Mouse (Mus musculus) testis, adult 2 months (tissue): ENCODE measurements at regions not wholly inside any gene's neighbourhood (a gene's known extent, or its start where the extent isn't known, plus 50 kb on each side); places are given as distances from the start of the nearest gene placed in this dataset.
"Not testable (repeated sequence)": the region's sequence is repeated elsewhere in the genome, so short reads cannot be mapped to it uniquely, and the experiment has no call there.

ENCODE experiments used
- H3K27ac ChIP-seq: fragments of 200-500 bp; 2 replicates; pipeline ENCODE4 v1.5.1; 2012; ENCODE audit warnings: low read depth, low read length; ENCODE audit not compliant: control insufficient read depth, insufficient read depth
- H3K27me3 ChIP-seq: fragments of 200-500 bp; 2 replicates; pipeline ENCODE4 v1.6.1; 2012; ENCODE audit warnings: mild to moderate bottlenecking, low read length, moderate library complexity; ENCODE audit not compliant: control insufficient read depth, insufficient read depth
- H3K36me3 ChIP-seq: fragments of 200-500 bp; 2 replicates; pipeline ENCODE4 v1.6.1; 2012; ENCODE audit warnings: mild to moderate bottlenecking, low read length; ENCODE audit not compliant: control insufficient read depth, insufficient read depth
- H3K4me1 ChIP-seq: fragments of 200-500 bp; 2 replicates; pipeline ENCODE4 v1.6.1; 2012; ENCODE audit warnings: low read length; ENCODE audit not compliant: control insufficient read depth, insufficient read depth
- H3K4me3 ChIP-seq: fragments of 200-500 bp; 2 replicates; pipeline ENCODE4 v1.5.1; 2012; ENCODE audit warnings: low read depth, mild to moderate bottlenecking, low read length, moderate library complexity, mixed read lengths; ENCODE audit not compliant: control insufficient read depth
- CTCF ChIP-seq: fragments of 200-500 bp; IDR thresholded peaks from 2 replicates; pipeline ENCODE4 v1.5.1; 2012; ENCODE audit warnings: low read depth, mild to moderate bottlenecking, inconsistent platforms, low read length, moderate library complexity; ENCODE audit not compliant: control insufficient read depth, insufficient read depth, insufficient replicate concordance
- POLR2A ChIP-seq: fragments of 200-500 bp; IDR thresholded peaks from 2 replicates; pipeline ENCODE4 v1.6.1; 2012; ENCODE audit warnings: low read depth, mild to moderate bottlenecking, inconsistent platforms, low read length, moderate library complexity; ENCODE audit not compliant: control insufficient read depth

- Histone ChIP-seq H3K27ac (no peak overlapping the region), H3K36me3 (no peaks in the 10 kb centered on the region), H3K27me3 (no peaks in the 10 kb centered on the region), H3K4me1 (no peaks in the 10 kb centered on the region), H3K4me3 (no peak overlapping the region)
- TF ChIP-seq POLR2A (no peak), CTCF (no peak)
Measured at GRCm38 (mm10) chr3:33360030-33360429, 217.0 kb upstream of the Pex5l start.

GRCm38 (mm10) chr3:33353860-33354259 lies 210.8 kb upstream of the Pex5l start:
- Histone ChIP-seq H3K27ac (no peak overlapping the region), H3K4me1 (no peaks in the 10 kb centered on the region), H3K36me3 (no peaks in the 10 kb centered on the region), H3K4me3 (no peak overlapping the region), H3K27me3 (no peaks in the 10 kb centered on the region)
- TF ChIP-seq POLR2A, result no peak

DNA sequence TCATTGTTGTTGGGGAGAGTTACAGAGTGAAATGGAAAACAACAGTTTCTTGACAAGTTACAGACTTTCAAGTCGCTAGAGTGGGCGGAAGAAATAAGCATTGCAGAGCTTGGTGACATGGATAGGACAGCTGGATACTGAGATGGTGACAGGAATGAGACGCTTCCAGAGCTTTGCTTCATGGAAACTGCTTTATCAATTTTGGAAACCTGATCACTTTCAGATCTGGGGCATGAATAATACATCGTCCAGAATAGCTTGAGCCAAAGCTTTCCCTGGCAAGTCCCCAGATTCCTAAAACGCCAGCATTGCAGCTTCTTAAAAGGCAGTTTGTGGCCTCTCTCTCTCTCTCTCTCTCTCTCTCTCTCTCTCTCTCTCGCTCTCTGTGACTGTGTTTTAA lies 207.9 kb upstream of the Pex5l start:
- TF ChIP-seq CTCF (no peak), POLR2A (no peak)
- Histone ChIP-seq H3K27me3 (no peaks in the 10 kb centered on the region), H3K4me1 (no peaks in the 10 kb centered on the region), H3K27ac (no peak overlapping the region), H3K36me3 (no peaks in the 10 kb centered on the region), H3K4me3 (no peak overlapping the region)

DNA sequence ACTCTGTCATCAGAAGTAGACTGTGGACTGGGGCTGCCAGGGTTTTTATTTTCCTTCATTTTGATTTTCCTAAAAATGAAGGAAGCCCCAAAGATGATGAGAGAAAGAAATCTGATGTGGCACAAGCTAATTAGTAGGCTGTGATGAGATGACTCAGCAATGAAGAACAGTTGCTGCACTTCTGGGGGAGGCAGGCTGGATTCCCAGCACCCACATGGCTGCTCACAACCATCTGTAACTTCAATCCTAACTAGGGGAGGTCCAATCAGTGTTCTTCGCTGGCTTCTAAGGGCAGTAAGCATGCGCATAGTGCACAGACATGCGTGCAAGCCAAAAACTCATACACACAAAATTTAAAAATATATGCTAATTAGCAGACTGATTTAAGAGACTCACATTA lies 191.0 kb upstream of the Pex5l start:
- Histone ChIP-seq H3K4me1 (no peaks in the 10 kb centered on the region), H3K36me3 (no peaks in the 10 kb centered on the region), H3K27ac (no peak overlapping the region), H3K4me3 (no peak overlapping the region), H3K27me3 (no peaks in the 10 kb centered on the region)
- TF ChIP-seq CTCF, result no peak
- TF ChIP-seq POLR2A, result no peak

DNA sequence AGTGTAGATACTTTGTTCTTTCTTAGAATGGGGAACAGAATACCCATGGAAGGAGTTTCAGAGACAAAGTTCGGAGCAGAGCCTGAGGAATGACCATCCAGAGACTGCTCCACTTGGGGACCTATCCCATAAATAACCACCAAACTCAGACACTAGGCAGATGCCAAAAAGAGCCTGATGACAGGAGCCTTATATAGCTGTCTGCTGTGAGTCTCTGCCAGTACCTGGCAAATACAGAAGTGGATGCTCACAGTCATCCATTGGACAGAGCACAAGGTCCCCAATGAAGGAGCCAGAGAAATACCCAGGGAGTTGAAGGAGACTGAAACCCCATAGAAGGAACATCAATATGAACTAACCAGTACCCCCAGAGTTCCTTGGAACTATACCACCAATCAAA lies 174.6 kb upstream of the Pex5l start:
- not testable (repeated sequence) for H3K27me3 ChIP-seq, H3K4me3 ChIP-seq, H3K4me1 ChIP-seq, H3K36me3 ChIP-seq, H3K27ac ChIP-seq

DNA sequence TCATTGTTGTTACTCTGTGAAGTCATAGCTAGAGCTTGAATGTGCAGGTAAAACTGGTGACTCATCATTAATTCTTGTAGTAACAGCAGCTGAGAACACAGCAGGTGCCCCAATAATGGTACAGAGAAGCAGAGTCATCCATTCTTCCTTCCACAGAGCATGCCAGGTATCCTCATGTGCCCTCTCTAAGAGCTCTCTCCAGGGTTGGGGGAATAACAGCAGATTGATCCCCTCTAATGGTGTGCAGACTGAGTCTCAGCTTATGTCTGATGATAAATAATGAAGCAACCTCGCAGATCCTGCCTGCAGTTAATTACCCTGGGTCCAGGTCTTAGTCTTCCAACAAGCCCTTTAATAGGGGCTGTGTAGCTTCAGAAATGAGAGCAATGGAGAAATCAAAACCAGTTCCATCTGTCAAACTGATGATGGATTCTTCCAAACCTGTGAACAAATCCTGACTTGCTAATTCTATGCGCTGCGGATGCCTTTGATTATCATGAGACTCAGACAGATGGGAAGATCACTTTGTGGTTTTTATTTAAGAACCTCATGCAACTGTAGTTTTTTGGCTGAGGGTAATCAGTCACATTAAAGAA lies 169.3 kb upstream of the Pex5l start:
- TF ChIP-seq POLR2A (no peak), CTCF (no peak)
- no peak overlapping the region for H3K27ac ChIP-seq
- no peaks in the 10 kb centered on the region for H3K27me3 ChIP-seq
- no peak overlapping the region for H3K4me3 ChIP-seq
- H3K4me1 ChIP-seq, result no peaks in the 10 kb centered on the region
- no peaks in the 10 kb centered on the region for H3K36me3 ChIP-seq

DNA sequence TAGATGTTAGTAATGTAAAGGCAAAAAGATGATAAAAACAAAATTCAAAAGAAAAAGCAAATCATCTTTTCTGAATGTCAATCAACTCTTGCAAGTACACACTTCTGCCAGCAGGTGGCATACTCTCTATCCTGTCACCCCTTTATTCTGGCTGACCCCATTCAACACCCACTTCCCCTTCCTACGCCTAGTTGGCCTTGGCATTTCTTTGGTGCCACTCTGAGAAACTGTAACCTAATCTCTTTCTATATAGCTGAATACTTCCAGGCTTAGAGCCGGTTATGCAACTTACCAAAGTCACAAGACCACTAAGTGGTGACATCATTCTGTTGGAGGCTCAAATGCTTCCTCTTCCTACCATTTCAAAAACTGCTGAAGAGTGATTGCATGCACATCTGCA lies 165.2 kb upstream of the Pex5l start:
- H3K27me3 ChIP-seq, result no peaks in the 10 kb centered on the region
- H3K36me3 ChIP-seq, result no peaks in the 10 kb centered on the region
- H3K27ac ChIP-seq, result no peak overlapping the region
- TF ChIP-seq POLR2A, result no peak
- no peaks in the 10 kb centered on the region for H3K4me1 ChIP-seq
- no peak overlapping the region for H3K4me3 ChIP-seq

- Histone ChIP-seq H3K36me3 (no peaks in the 10 kb centered on the region), H3K27ac (no peak overlapping the region), H3K27me3 (no peaks in the 10 kb centered on the region), H3K4me1 (no peaks in the 10 kb centered on the region), H3K4me3 (no peak overlapping the region)
- TF ChIP-seq POLR2A (no peak), CTCF (no peak)
Measured at GRCm38 (mm10) chr3:33306169-33306568, 163.1 kb upstream of the Pex5l start.
